Mouse (Mus musculus) spleen, postnatal 14 days (tissue): Measurements from ENCODE around the gene Cemip.
"Not testable (repeated sequence)": the region's sequence is repeated elsewhere in the genome, so short reads cannot be mapped to it uniquely, and the experiment has no call there.

Experiments used
- DNase-seq, 2 experiments: peaks; one replicate each; pipeline ENCODE4 v3.0.0; 2021 to 2022; ENCODE audit warnings: low spot score in 2 of 2

The Cemip gene

DNA sequence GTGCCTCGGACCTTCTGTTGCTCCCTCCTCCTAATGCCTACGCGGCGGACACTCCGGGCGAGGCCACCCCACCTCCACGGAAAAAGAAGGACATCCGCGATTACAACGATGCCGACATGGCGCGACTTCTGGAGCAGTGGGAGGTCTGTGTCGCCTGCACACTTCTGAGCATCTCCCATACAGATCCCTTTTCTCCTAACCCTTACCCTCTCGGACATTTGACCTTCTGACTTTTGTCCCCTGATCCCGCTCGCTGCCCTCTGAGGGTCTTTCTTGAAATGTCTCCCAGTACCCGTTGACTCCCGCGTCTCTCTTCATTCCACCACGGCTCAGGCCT lies 194.0 kb downstream of the Cemip start:
- no peak for DNase-seq

GRCm38 (mm10) chr7:83891433-83892332 lies 194.6 kb downstream of the Cemip start:
- DNase-seq, result peak; percentile 100

DNA sequence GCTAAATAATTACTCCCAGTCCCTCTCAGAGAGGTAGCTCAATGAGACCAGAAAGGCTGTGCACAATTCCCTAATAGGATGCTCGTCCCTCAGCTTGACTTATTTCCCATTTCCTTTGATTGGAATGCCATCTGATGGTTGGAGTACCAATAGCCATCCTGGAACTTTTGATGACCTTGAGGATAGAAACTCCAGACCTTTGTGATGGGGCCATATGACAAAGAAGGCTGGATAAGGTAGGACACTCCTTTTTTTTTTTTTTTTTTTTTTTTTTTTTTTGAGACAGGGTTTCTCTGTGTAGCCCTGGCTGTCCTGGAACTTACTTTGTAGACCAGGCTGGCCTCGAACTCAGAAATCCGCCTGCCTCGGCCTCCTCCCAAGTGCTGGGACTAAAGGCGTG lies 196.4 kb downstream of the Cemip start:
- not testable (repeated sequence) for DNase-seq

GRCm38 (mm10) chr7:83889383-83889782 lies 196.9 kb downstream of the Cemip start:
- DNase-seq, result peak in 1 of 2 experiments; percentile 20

GRCm38 (mm10) chr7:83886366-83887129 lies 199.8 kb downstream of the Cemip start:
- DNase-seq, result peak in 1 of 2 experiments; percentile 20

DNA sequence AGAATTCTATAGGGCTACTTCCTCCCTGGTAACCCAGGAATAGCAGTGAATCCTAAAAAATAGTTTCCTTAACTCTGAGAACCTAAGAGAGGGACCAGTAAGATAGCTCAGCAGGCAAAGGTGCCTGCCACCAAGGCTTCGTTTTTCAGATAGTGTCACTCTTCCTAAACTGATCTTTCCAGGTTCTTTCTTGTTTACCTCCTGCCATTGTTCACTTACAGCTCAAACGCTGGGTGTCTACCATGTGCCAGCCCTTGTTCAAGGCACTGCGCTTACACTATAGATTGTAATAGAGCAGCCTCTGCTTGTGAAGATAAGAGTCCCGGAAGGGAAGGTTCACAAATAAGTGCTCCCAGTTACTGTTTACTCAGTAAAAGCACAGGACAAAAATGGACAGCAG lies 200.5 kb downstream of the Cemip start:
- no peak for DNase-seq

DNA sequence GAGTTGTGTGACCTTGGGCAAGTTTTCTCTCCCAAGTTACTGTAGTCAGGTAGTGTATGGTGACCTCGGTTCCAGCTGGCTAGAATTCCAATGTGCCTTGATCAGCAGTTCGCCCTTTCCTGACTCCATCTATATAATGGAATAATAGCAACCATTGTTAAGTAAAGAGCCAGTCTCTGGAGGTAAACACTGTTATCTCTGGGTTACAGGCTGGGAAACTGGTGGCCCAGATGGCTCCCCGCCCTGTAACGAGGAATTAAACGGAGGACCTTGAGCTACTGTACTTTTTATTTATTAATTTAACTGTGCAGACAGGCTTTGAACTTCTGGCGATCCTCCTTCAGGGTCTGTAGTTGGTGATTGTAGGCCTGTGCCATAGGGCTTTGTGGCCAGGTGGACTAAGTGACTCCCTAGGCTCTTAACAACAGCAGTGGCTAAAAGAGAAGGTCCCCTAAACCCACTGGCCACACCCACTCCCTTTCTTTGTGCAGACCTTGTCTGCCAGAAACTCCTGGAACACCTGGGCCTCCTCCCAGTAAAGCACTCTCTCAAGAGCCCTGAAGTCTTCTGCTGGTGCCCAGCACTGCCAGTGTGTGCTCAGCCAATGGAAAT lies 201.3 kb downstream of the Cemip start:
- DNase-seq, result peak; percentile 20 to 23

DNA sequence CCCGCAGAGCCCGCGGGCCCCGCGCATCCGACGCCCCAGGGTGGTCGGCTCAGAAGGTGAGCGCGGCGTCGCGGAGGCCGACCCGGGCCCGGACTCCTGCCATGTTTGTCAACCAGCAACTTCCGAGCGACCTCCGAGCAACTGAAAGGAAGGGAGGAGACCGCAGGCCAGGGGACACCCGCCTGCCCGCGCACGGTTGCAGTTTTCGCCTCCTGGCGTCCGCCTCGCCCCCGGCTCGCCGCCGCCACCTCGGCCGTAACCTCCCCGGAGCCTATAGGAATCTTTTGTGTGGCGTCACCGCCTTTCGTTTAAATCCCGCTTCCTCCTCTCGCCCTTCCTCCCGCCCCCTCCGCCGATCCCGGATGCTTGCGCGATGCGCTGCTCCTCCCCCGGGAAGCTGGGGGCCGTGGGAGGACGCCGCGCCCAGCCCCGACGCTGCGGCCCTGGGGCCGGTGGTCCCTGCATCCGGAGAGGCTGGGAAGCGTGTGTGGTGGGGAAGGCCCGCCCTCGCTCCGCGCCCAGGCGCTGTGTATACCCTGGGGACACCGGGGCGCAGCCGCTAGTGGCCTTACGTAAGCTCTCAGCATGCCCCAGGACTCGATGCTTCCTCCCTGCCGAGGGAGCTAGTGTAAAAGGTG lies 202.2 kb downstream of the Cemip start, which contains the start of the genes Tlnrd1 and Mesd:
TSS of gene Tlnrd1 (minus strand) at position 285 of the 638 bp plus-strand sequence.
TSS of gene Mesd (plus strand) at position 446 of the 638 bp plus-strand sequence.
- DNase-seq, result peak; percentile 71 to 74

DNA sequence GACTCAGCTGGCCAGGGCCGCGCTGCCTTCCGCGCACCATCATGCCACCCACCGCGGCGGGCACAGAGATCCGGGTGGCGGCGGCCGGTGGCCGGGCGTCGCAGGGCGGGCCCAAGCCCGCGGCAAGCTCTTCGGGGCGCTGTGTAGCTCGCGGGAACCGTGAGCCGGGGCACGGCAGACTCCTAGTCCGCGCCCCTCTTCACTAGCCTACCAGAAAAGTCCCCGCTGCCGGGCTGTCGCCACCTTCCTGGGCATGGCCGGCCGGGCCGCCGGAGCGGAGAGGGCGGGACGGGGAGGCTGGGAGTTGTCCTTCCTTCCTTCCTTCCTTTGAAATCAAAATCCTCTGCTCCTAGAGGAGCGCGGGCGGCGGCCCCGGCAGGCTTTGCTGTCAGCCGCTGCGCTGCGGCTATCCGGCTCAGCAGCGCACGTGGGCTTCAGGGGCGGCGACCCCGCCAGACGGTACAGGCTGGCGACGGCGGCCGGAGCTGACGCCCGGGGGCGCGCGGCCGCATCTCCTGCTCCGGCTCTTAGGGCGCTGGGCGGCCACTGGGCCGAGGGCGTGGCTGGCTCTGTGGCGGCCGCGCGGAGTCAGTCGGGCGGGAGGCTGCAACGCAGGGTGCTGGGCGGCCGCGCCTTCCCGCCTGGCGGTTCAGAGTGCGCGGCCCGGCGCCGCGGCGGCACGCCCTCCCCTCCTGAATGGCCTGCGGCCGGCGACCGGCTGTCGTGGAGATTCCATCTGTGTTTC lies 202.9 kb downstream of the Cemip start:
- DNase-seq, result peak; percentile 64 to 72
